Mouse (Mus musculus): Measurements from ENCODE around the gene Mfsd7a. TPM values are rescaled to one million over a fixed set of nuclear protein-coding genes. Genes with fewer than 3 reads are reported as not detected.
"Not testable (repeated sequence)": the region's sequence is repeated elsewhere in the genome, so short reads cannot be mapped to it uniquely, and the experiment has no call there.

Gene Mfsd7a
- polyA plus RNA-seq (2016; fragmentation: Nextera tagmentation; extraction: Ambion mirVana), result 0.26 and 0.34 TPM in 2 replicates

GRCm38 (mm10) chr5:108448785-108449668 is at the start of gene Mfsd7a:
Gene Mfsd7a (minus strand): TSS chr5:108448891.
- H3K27ac ChIP-seq (ENCODE audit: poor library complexity, severe bottlenecking), result peak within 1 kb of the TSS; percentile 9; the same call in 1 of the 2 replicates
- peaks cover 11% of the 10 kb centered on the region; the same call in 1 of the 2 replicates for H3K27me3 ChIP-seq (replicated peaks)
- peaks cover 11% of the 10 kb centered on the region for H3K4me1 ChIP-seq (replicated peaks)
- peak within 1 kb of the TSS; percentile 79 for H3K4me2 ChIP-seq
- peak; percentile 88 for ATAC-seq (ENCODE audit: insufficient number of reproducible peaks, low FRiP score)
- H3K36me3 ChIP-seq, result no peaks in the 10 kb centered on the region
- H3K4me3 ChIP-seq, result peak within 1 kb of the TSS; percentile 46
- no peaks in the 10 kb centered on the region for H3K9me3 ChIP-seq (replicated peaks)
- peak within 1 kb of the TSS; percentile 56 for H3K9ac ChIP-seq
- WGBS, result 6% methylated on average over 24 of the region's 24 CpGs

- not testable (repeated sequence) for H3K27ac ChIP-seq (ENCODE audit: poor library complexity, severe bottlenecking); H3K4me2 ChIP-seq; ATAC-seq (ENCODE audit: insufficient number of reproducible peaks, low FRiP score); H3K27me3 ChIP-seq (replicated peaks); H3K9me3 ChIP-seq (replicated peaks); H3K4me3 ChIP-seq; H3K4me1 ChIP-seq (replicated peaks); H3K9ac ChIP-seq
- 94% methylated on average over 5 of the region's 5 CpGs for WGBS
- peaks cover 67% of the 10 kb centered on the region for H3K36me3 ChIP-seq
These were observed 37.5 kb upstream of the Mfsd7a start for GRCm38 (mm10) chr5:108486148-108486547.

- no peak for ATAC-seq (ENCODE audit: insufficient number of reproducible peaks, low FRiP score)
- H3K4me1 ChIP-seq (replicated peaks), result no peaks in the 10 kb centered on the region
- H3K4me3 ChIP-seq, result no peak overlapping the region
- no peaks in the 10 kb centered on the region for H3K9me3 ChIP-seq (replicated peaks)
- 94% methylated on average over 2 of the region's 2 CpGs for WGBS
- no peak overlapping the region for H3K9ac ChIP-seq
- H3K27ac ChIP-seq (ENCODE audit: poor library complexity, severe bottlenecking), result no peak overlapping the region
- H3K4me2 ChIP-seq, result no peak overlapping the region
- no peaks in the 10 kb centered on the region for H3K27me3 ChIP-seq (replicated peaks)
- H3K36me3 ChIP-seq, result peaks cover 60% of the 10 kb centered on the region
These were observed 36.5 kb upstream of the Mfsd7a start for GRCm38 (mm10) chr5:108485239-108485638.

GRCm38 (mm10) chr5:108483006-108483405 is 34.3 kb upstream of the Mfsd7a start:
- 94% methylated on average over 6 of the region's 6 CpGs for WGBS
- ATAC-seq (ENCODE audit: insufficient number of reproducible peaks, low FRiP score), result no peak
- Histone ChIP-seq H3K36me3 (peaks cover 49% of the 10 kb centered on the region), H3K4me2 (no peak overlapping the region), H3K27me3 (replicated peaks) (no peaks in the 10 kb centered on the region), H3K9ac (no peak overlapping the region), H3K4me3 (no peak overlapping the region), H3K27ac (ENCODE audit: poor library complexity, severe bottlenecking) (no peak overlapping the region), H3K4me1 (replicated peaks) (no peaks in the 10 kb centered on the region), H3K9me3 (replicated peaks) (no peaks in the 10 kb centered on the region)

GRCm38 (mm10) chr5:108475977-108476376 is 27.3 kb upstream of the Mfsd7a start:
- Histone ChIP-seq H3K36me3 (peaks cover 73% of the 10 kb centered on the region), H3K4me2 (no peak overlapping the region), H3K27ac (ENCODE audit: poor library complexity, severe bottlenecking) (no peak overlapping the region), H3K9ac (no peak overlapping the region), H3K4me3 (no peak overlapping the region), H3K27me3 (replicated peaks) (no peaks in the 10 kb centered on the region), H3K4me1 (replicated peaks) (no peaks in the 10 kb centered on the region), H3K9me3 (replicated peaks) (no peaks in the 10 kb centered on the region)
- 87% methylated on average over 3 of the region's 3 CpGs for WGBS
- no peak for ATAC-seq (ENCODE audit: insufficient number of reproducible peaks, low FRiP score)

- 0 out of 2 replicates have a peak, but pooled peaks cover 9% of the 10 kb centered on the region for H3K4me1 ChIP-seq (replicated peaks)
- WGBS, result 92% methylated on average over 4 of the region's 4 CpGs
- H3K4me3 ChIP-seq, result no peak overlapping the region
- H3K27me3 ChIP-seq (replicated peaks), result no peaks in the 10 kb centered on the region
- H3K9ac ChIP-seq, result no peak overlapping the region
- H3K9me3 ChIP-seq (replicated peaks), result no peaks in the 10 kb centered on the region
- ATAC-seq (ENCODE audit: insufficient number of reproducible peaks, low FRiP score), result no peak
- no peak overlapping the region for H3K27ac ChIP-seq (ENCODE audit: poor library complexity, severe bottlenecking)
- peaks cover 68% of the 10 kb centered on the region for H3K36me3 ChIP-seq
- H3K4me2 ChIP-seq, result no peak overlapping the region
These were observed 25.0 kb upstream of the Mfsd7a start for GRCm38 (mm10) chr5:108473737-108474136.

GRCm38 (mm10) chr5:108469617-108470016 is 20.9 kb upstream of the Mfsd7a start:
- ATAC-seq (ENCODE audit: insufficient number of reproducible peaks, low FRiP score), result no peak
- no peak overlapping the region for H3K27ac ChIP-seq (ENCODE audit: poor library complexity, severe bottlenecking)
- no peaks in the 10 kb centered on the region for H3K9me3 ChIP-seq (replicated peaks)
- H3K4me1 ChIP-seq (replicated peaks), result peaks cover 33% of the 10 kb centered on the region
- 80% methylated on average over 7 of the region's 7 CpGs for WGBS
- H3K4me2 ChIP-seq, result no peak overlapping the region
- H3K36me3 ChIP-seq, result peaks cover 35% of the 10 kb centered on the region
- no peak overlapping the region for H3K9ac ChIP-seq
- H3K4me3 ChIP-seq, result no peak overlapping the region
- no peaks in the 10 kb centered on the region for H3K27me3 ChIP-seq (replicated peaks)

GRCm38 (mm10) chr5:108466647-108467046 is 18.0 kb upstream of the Mfsd7a start:
- no peak for ATAC-seq (ENCODE audit: insufficient number of reproducible peaks, low FRiP score)
- peaks cover 6% of the 10 kb centered on the region; the same call in 1 of the 2 replicates for H3K36me3 ChIP-seq
- H3K4me1 ChIP-seq (replicated peaks), result peaks cover 57% of the 10 kb centered on the region
- peak overlapping the region; percentile 3; the same call in 1 of the 2 replicates for H3K27ac ChIP-seq (ENCODE audit: poor library complexity, severe bottlenecking)
- H3K4me2 ChIP-seq, result no peak overlapping the region
- H3K4me3 ChIP-seq, result no peak overlapping the region
- H3K27me3 ChIP-seq (replicated peaks), result no peaks in the 10 kb centered on the region
- H3K9me3 ChIP-seq (replicated peaks), result no peaks in the 10 kb centered on the region
- 96% methylated on average over 1 of the region's 1 CpGs for WGBS
- H3K9ac ChIP-seq, result no peak overlapping the region

- Histone ChIP-seq H3K9me3 (replicated peaks) (no peaks in the 10 kb centered on the region), H3K36me3 (peaks cover 3% of the 10 kb centered on the region; the same call in 1 of the 2 replicates), H3K4me3 (no peak overlapping the region), H3K27me3 (replicated peaks) (no peaks in the 10 kb centered on the region), H3K4me2 (peak overlapping the region; percentile 24; the same call in 1 of the 2 replicates), H3K4me1 (replicated peaks) (peaks cover 62% of the 10 kb centered on the region), H3K9ac (no peak overlapping the region), H3K27ac (ENCODE audit: poor library complexity, severe bottlenecking) (no peak overlapping the region)
- WGBS, result 51% methylated on average over 6 of the region's 6 CpGs
- ATAC-seq (ENCODE audit: insufficient number of reproducible peaks, low FRiP score), result no peak
These were observed 16.6 kb upstream of the Mfsd7a start for GRCm38 (mm10) chr5:108465131-108465891.

- peaks cover 10% of the 10 kb centered on the region; the same call in 1 of the 2 replicates for H3K27me3 ChIP-seq (replicated peaks)
- H3K4me2 ChIP-seq, result peak overlapping the region; percentile 82
- 43% methylated on average over 4 of the region's 4 CpGs for WGBS
- no peak for ATAC-seq (ENCODE audit: insufficient number of reproducible peaks, low FRiP score)
- H3K36me3 ChIP-seq, result no peaks in the 10 kb centered on the region
- no peaks in the 10 kb centered on the region for H3K9me3 ChIP-seq (replicated peaks)
- peak overlapping the region; percentile 80 for H3K4me3 ChIP-seq
- peaks cover 51% of the 10 kb centered on the region for H3K4me1 ChIP-seq (replicated peaks)
- H3K9ac ChIP-seq, result peak overlapping the region; percentile 93
- peak overlapping the region; percentile 79; the same call in 1 of the 2 replicates for H3K27ac ChIP-seq (ENCODE audit: poor library complexity, severe bottlenecking)
These were observed 13.8 kb upstream of the Mfsd7a start for GRCm38 (mm10) chr5:108462446-108462845.

Data from heart, embryonic 12.5 days (tissue).